Mouse (Mus musculus) spleen, adult 18-20 months (tissue): Measurements from ENCODE around the gene Gtf2i.
"Not testable (repeated sequence)": the region's sequence is repeated elsewhere in the genome, so short reads cannot be mapped to it uniquely, and the experiment has no call there.

Experiments used
- DNase-seq, 2 experiments: peaks; one replicate each; pipeline ENCODE4 v3.0.0; 2022; ENCODE audit warnings: mixed read lengths in 2 of 2

Gene Gtf2i

DNA sequence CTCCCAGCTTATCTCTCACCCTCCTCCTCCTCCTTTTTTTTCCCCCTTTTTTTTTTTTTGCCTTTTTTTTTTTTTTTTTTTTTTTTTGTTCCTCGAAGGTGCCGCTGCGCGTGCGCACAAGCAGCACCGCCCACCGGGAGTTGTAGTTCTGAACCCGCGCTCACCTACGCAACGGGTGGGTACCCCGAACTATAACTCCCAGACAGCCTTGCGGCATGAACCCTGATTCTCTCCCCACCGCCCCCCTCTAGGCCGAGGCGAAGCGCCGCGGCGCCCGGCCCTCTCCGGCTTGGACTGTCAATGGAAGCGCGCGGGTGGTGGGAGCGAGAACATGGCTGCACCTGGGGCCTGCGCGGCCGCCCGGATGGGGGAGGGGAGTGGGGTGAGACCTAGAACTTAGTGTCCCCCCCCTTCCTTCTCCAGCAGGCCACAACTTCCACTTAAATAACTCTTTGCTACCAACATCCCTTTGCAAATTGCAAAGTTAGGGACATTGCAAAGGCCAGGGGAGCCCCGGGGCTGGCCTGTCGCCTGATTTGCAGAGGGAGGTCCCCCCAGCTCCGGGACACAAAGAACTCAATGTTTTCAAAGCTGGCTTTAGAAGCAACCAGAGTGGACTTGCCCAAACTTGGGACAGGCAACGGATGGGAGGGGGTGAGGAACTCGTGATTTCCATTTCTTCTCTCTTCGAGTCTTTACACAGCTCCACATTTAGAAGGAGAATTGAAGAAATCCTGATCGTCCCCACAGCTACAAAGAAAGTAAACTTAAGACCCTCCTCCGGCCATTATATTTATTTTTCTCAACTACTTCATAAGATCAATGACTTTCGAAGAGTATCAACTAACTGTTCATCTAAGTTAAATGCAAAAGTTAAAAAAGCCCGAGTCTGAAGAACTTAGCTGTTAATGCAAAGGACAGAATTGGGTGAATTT lies at the start of gene Gtf2i:
Gtf2i (minus strand) TSS at position 73 of the 935 bp plus-strand sequence.
- peak; percentile 86 to 88 for DNase-seq

GRCm38 (mm10) chr5:134359101-134359500 lies 44.5 kb upstream of the Gtf2i start:
- no peak for DNase-seq

- DNase-seq: not testable (repeated sequence)
Observed at GRCm38 (mm10) chr5:134355372-134355771, 40.8 kb upstream of the Gtf2i start.

- no peak for DNase-seq
Observed at GRCm38 (mm10) chr5:134353117-134353516, 38.6 kb upstream of the Gtf2i start.

GRCm38 (mm10) chr5:134352527-134353001 lies 38.0 kb upstream of the Gtf2i start:
- no peak for DNase-seq

GRCm38 (mm10) chr5:134350660-134351059 lies 36.1 kb upstream of the Gtf2i start:
- DNase-seq: peak in 1 of 2 experiments; percentile 19

DNA sequence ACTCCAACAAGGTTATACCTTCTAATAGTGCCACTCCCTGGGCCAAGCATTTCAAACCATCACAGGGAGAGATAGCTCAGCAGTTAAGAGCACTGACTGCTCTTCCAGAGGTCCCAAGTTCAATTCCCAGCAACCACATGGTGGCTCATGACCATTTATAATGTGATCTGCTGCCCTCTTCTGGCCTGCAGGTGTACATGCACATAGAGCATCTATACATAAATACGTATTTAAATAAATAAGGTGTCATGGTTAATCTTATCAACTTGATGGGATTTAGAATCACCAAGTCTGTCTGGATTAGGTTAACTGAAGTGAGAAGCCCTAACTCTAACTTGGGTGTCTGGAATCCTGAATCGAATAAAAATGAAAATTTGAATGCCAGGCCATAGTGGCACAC lies 32.5 kb upstream of the Gtf2i start:
- DNase-seq: peak in 1 of 2 experiments; percentile 23

DNA sequence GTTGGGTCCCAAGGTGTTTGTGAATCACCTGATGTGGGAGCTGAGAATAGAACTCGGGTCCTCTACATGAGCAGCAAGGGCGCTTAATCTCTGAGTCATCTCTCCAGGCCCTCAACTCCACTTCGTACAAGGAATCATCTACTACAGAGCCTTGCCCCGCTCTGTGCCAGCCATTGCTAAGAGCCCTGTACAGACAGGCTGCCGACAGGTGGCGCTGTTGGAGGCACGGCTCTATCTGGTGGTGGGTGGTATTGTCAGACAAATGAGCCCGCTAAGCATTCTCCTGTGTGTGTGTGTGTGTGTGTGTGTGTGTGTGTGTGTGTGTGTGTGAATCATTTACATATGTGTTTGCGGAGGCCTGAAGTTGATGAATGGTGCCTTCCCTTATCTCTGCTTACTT lies 30.9 kb upstream of the Gtf2i start:
- DNase-seq: no peak

DNA sequence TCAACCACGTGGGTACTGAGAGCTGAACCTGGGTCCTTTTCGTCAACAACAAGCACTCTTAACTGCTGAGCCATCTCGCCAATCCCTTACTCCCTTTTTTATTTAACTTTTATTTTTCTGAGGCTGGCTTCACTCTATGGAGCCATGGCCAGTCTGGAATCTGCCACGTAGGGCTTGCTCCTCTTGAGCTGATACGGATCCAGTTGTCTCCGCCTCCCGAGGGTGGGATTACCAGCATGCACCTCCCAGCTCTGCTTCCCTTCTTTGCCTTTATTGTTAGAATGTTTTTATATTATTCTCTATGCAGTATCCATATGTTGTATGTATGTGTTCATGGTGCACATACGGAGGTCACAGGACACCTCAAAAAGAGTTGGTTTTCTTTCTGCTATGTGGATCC lies 29.5 kb upstream of the Gtf2i start:
- DNase-seq: no peak

- DNase-seq: not testable (repeated sequence)
Observed at GRCm38 (mm10) chr5:134343530-134343929, 29.0 kb upstream of the Gtf2i start.

- no peak for DNase-seq
Observed at GRCm38 (mm10) chr5:134342503-134343205, 28.1 kb upstream of the Gtf2i start.

- DNase-seq: no peak
Observed at GRCm38 (mm10) chr5:134341721-134342120, 27.2 kb upstream of the Gtf2i start.

- DNase-seq: no peak
Observed at GRCm38 (mm10) chr5:134341321-134341720, 26.8 kb upstream of the Gtf2i start.

DNA sequence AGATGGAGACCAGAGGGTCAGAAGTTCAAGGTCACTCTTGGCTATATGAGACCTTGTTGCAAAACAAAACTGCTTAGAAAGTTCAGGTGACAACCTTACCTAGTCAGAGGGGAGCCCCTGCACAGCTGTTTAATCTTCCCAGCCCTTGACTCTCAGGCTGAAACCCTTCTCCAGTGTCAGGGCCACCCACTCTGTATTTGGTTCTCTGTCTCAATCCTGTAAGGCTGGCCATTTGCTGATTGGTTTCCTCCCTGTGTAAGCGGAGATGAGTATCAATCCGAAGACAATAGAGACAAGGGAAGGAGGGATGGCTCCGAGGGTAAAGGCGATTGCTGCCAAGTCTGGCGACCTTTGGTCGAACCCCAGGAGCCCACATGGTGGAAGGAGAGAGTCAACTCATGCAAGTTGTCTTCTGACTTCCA lies 25.6 kb upstream of the Gtf2i start:
- DNase-seq: no peak

- DNase-seq: not testable (repeated sequence)
Observed at GRCm38 (mm10) chr5:134337012-134337411, 22.5 kb upstream of the Gtf2i start.

DNA sequence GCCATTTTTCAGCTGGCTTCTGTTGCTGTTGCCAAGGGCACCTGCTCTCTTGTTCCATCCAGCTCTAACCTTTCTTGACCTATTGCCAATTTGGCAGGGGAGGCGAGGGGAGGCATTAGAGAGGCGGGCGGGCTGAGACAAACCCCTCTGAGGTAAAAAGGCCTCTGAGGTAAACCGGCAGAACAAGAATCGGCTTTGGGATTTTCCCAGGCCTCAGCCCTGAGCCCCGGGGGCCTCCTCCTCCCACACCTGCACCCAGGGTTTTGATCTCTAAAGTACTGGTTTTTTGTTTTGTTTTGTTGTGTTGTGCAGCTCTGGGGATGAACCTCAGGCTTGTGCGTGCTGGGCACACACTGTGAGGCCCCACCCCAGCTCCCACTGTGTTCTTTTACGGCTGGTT lies 18.2 kb upstream of the Gtf2i start:
- DNase-seq: no peak

DNA sequence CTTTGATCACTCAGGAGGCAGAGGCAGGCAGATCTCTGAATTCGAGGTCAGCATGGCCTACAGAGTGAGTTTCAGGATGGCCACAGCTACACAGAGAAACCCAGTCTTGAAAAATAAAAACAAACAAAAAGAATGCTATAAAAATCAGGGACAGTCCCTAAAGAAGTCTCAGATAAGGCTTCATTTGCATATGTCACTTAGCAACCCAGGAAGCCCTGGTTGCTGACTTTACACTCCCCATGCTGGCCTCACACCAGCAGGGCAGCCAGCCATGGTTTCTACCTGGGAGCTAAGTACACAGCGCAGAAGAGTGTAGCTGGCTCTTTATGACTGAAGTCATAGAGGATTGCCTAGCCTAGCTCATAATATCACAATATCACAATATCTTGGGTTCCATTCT lies 15.5 kb upstream of the Gtf2i start:
- DNase-seq: no peak

- DNase-seq: no peak
Observed at GRCm38 (mm10) chr5:134329311-134329710, 14.8 kb upstream of the Gtf2i start.

DNA sequence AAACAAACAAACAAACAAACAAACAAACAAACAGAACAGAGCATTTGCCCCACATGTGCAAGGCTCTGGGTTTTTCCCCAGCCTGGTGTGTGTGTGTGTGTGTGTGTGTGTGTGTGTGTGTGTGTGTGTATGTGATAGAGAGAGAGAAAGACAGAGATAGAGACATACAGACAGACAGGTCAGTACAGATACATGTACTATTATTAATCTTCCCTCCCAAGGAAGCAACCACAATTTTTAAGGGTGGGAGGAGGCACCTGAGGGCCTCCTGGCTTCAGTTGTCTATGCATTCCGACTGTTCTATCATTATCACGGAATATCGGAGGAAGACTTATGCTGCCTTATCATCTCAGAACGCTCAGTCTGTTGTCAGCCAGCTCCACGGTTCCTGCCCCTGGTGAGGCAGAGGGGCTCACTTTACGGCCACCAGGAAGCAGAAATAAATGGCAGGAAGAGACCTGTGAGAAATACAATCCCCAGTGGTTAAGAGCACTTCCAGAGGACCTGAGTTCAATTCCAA lies 14.0 kb upstream of the Gtf2i start:
- DNase-seq: no peak

DNA sequence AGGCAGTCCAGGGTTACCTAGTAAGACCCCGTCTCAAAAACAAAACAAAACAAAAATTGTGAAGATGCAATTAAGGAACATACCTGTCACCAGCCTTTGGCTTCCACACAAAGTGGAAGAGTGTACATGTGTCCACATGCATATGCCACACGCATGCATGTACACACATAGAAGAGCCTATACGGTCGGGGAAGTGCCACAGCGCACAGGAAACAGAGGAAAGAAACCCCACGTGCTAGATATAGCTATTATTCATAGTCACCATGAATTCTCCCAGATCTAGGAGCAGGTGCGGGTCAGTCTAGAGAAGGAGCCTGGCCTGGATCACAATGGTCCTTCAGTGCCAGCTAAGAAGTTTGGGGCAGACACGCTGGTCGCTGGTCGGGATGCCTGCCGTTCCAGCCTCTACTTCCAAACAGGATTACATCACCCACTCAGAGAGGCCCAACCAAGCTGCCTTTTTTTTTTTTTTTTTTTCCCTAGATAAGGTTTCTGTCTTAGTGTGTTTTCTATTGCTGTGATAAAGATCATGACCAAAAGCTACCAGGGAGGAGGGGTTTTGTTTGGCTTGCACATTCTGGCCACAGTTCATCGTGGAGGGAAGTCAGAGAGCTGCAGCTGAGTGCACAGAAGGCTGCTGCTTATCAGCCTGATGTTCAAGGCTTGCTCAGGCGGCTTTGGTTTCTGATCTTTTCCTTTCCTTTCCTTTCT lies 11.5 kb upstream of the Gtf2i start:
- no peak for DNase-seq

GRCm38 (mm10) chr5:134323869-134324268 lies 9.3 kb upstream of the Gtf2i start:
- DNase-seq: no peak

DNA sequence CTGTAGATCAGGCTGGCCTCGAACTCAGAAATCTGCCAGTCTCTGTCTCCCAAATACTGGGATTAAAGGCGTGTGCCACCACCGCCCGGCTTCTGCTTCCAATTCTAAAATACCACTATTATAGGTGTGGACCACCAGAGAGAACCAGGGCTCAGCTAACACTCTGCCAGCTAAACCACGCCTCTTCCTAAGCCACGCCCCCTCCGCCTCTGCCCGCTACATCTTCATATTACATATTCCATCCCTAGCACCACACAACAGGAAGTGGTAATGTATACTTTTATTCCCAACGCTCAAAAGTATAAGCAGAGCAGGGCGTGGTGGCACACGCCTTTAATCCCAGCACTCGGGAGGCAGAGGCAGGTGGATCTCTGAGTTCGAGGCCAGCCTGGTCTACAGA lies 8.8 kb upstream of the Gtf2i start:
- no peak for DNase-seq

DNA sequence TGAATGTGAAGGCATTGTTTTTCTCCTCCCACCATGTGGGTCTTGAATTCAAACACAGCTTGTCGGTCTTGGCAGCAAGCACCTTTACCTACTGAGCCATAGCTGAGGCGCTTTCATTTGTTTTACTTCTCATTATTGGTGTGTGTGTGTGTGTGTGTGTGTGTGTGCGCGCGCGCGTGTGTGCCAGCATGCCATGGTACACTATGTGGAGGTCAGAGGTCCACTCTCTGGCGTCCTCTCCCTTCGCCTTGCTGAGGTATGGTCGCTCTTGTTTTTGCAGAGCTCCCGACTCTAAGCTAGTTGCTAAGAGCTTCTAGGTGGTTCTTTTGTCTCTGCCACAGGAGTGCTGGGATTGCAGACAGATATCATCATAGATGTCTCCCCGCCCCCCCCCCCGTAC lies 7.8 kb upstream of the Gtf2i start:
- no peak for DNase-seq
